Mouse (Mus musculus) midbrain, embryonic 16.5 days (tissue): ENCODE results near the gene Cic. TPM values are rescaled to one million over a fixed set of nuclear protein-coding genes. Genes with fewer than 3 reads are reported as not detected.

Experiments used
- ATAC-seq: fragments of 200-750 bp; cut with Nextera tagmentation; 2 replicates; pipeline ENCODE4 v1.8.0; 2017; ENCODE audit warnings: moderate TSS enrichment
- H3K27ac ChIP-seq: fragments of 300-500 bp; sonication (generic); 2 replicates; pipeline ENCODE4 v1.5.1; 2014; ENCODE audit warnings: mild to moderate bottlenecking, low read length, mixed read lengths
- H3K27me3 ChIP-seq: fragments of 300-500 bp; sonication (generic); 2 replicates; pipeline ENCODE4 v1.6.1; 2014; ENCODE audit warnings: low read depth, low read length, mixed read lengths; ENCODE audit not compliant: control insufficient read depth, insufficient read depth
- H3K36me3 ChIP-seq: fragments of 300-500 bp; sonication (generic); 2 replicates; pipeline ENCODE4 v1.6.1; 2014; ENCODE audit warnings: mild to moderate bottlenecking, low read length, moderate library complexity, mixed read lengths; ENCODE audit not compliant: control insufficient read depth, insufficient read depth
- H3K4me1 ChIP-seq: fragments of 300-500 bp; sonication (generic); 2 replicates; pipeline ENCODE4 v1.6.1; 2014; ENCODE audit warnings: mild to moderate bottlenecking, low read length, mixed read lengths; ENCODE audit not compliant: control insufficient read depth, insufficient read depth
- H3K4me2 ChIP-seq: fragments of 300-500 bp; sonication (generic); 2 replicates; pipeline ENCODE4 v1.6.1; 2014; ENCODE audit warnings: mild to moderate bottlenecking, low read length, mixed read lengths
- H3K4me3 ChIP-seq: fragments of 300-500 bp; sonication (generic); 2 replicates; pipeline ENCODE4 v1.5.1; 2014; ENCODE audit warnings: low read depth, mild to moderate bottlenecking, low read length, moderate library complexity, mixed read lengths
- H3K9ac ChIP-seq: fragments of 300-500 bp; sonication (generic); 2 replicates; pipeline ENCODE4 v1.6.1; 2014; ENCODE audit warnings: low read depth, low read length, mixed read lengths
- H3K9me3 ChIP-seq: fragments of 300-500 bp; sonication (generic); replicated peaks from 2 replicates; pipeline ENCODE4 v1.6.1; 2014; ENCODE audit warnings: mild to moderate bottlenecking, low read length, mixed read lengths; ENCODE audit not compliant: control insufficient read depth, poor library complexity, severe bottlenecking
- WGBS: fragments of 180-500 bp; shearing (Covaris S2); extraction: QIAGEN DNeasy Blood & Tissue Kit; methylation state at CpG from one replicate; pipeline ENCODE4 v1.1.7; 2014; 5-methylcytosine and 5-hydroxymethylcytosine counted together
- polyA plus RNA-seq: library from polyadenylated mRNA; unstranded; fragments of >200 nt; fragmentation: Nextera tagmentation; extraction: Ambion mirVana; gene quantifications from 2 replicates; pipeline ENCODE4 v1.2.1, GENCODE M21; 2015

Cic gene
- polyA plus RNA-seq, 1 experiment from 2014 or later, result 33.8 TPM

GRCm38 (mm10) chr7:25227523-25228300 lies 39.8 kb upstream of the Cic start:
- H3K9me3 ChIP-seq, result no peaks in the 10 kb centered on the region
- H3K4me3 ChIP-seq, result no peak overlapping the region
- no peak for ATAC-seq
- WGBS, result 100% methylated on average over 1 of the region's 1 CpGs
- peaks cover 49% of the 10 kb centered on the region for H3K36me3 ChIP-seq
- H3K9ac ChIP-seq, result no peak overlapping the region
- no peak overlapping the region for H3K27ac ChIP-seq
- no peaks in the 10 kb centered on the region for H3K27me3 ChIP-seq
- H3K4me2 ChIP-seq, result no peak overlapping the region
- no peaks in the 10 kb centered on the region for H3K4me1 ChIP-seq

GRCm38 (mm10) chr7:25230690-25231285 lies 36.7 kb upstream of the Cic start:
- ATAC-seq, result no peak
- H3K36me3 ChIP-seq, result peaks cover 47% of the 10 kb centered on the region
- no peak overlapping the region for H3K4me3 ChIP-seq
- H3K27me3 ChIP-seq, result no peaks in the 10 kb centered on the region
- H3K4me2 ChIP-seq, result no peak overlapping the region
- 85% methylated on average over 9 of the region's 9 CpGs for WGBS
- H3K9me3 ChIP-seq, result no peaks in the 10 kb centered on the region
- H3K9ac ChIP-seq, result no peak overlapping the region
- H3K4me1 ChIP-seq, result peaks cover 8% of the 10 kb centered on the region
- H3K27ac ChIP-seq, result no peak overlapping the region

GRCm38 (mm10) chr7:25232101-25232648 lies 35.3 kb upstream of the Cic start:
- peaks cover 19% of the 10 kb centered on the region for H3K4me1 ChIP-seq
- 63% methylated on average over 5 of the region's 5 CpGs for WGBS
- no peak overlapping the region for H3K4me3 ChIP-seq
- H3K9me3 ChIP-seq, result no peaks in the 10 kb centered on the region
- no peak for ATAC-seq
- H3K36me3 ChIP-seq, result peaks cover 37% of the 10 kb centered on the region
- no peak overlapping the region for H3K4me2 ChIP-seq
- no peak overlapping the region for H3K27ac ChIP-seq
- no peak overlapping the region for H3K9ac ChIP-seq
- H3K27me3 ChIP-seq, result no peaks in the 10 kb centered on the region

- Histone ChIP-seq H3K4me1 (peaks cover 19% of the 10 kb centered on the region), H3K27ac (no peak overlapping the region), H3K9me3 (no peaks in the 10 kb centered on the region), H3K4me2 (no peak overlapping the region), H3K27me3 (no peaks in the 10 kb centered on the region), H3K9ac (no peak overlapping the region), H3K36me3 (peaks cover 32% of the 10 kb centered on the region), H3K4me3 (no peak overlapping the region)
- no peak for ATAC-seq
- 85% methylated on average over 2 of the region's 2 CpGs for WGBS
Measured at GRCm38 (mm10) chr7:25233061-25233460, 34.4 kb upstream of the Cic start.

- Histone ChIP-seq H3K4me3 (no peak overlapping the region), H3K9ac (no peak overlapping the region), H3K27ac (no peak overlapping the region), H3K27me3 (no peaks in the 10 kb centered on the region), H3K4me2 (no peak overlapping the region), H3K36me3 (peaks cover 16% of the 10 kb centered on the region), H3K4me1 (peaks cover 22% of the 10 kb centered on the region), H3K9me3 (no peaks in the 10 kb centered on the region)
- no peak for ATAC-seq
- WGBS, result 86% methylated on average over 5 of the region's 5 CpGs
Measured at GRCm38 (mm10) chr7:25235526-25235925, 32.0 kb upstream of the Cic start.

GRCm38 (mm10) chr7:25237249-25238014 lies 30.1 kb upstream of the Cic start, which contains the start of gene Gsk3a:
TSS of gene Gsk3a (minus strand) at chr7:25237851.
- Histone ChIP-seq H3K4me3 (peak within 1 kb of the TSS; percentile 87), H3K4me1 (peaks cover 22% of the 10 kb centered on the region), H3K27me3 (no peaks in the 10 kb centered on the region), H3K27ac (peak within 1 kb of the TSS; percentile 74), H3K9me3 (no peaks in the 10 kb centered on the region), H3K9ac (peak within 1 kb of the TSS; percentile 99), H3K36me3 (peaks cover 9% of the 10 kb centered on the region; the same call in 1 of the 2 replicates), H3K4me2 (peak within 1 kb of the TSS; percentile 52)
- ATAC-seq, result peak; percentile 91
- under 1% methylated on average over 56 of the region's 76 CpGs for WGBS

GRCm38 (mm10) chr7:25238015-25238706 lies 29.3 kb upstream of the Cic start:
- Histone ChIP-seq H3K4me2 (peak overlapping the region; percentile 52), H3K9ac (peak overlapping the region; percentile 99), H3K27ac (peak overlapping the region; percentile 74), H3K9me3 (no peaks in the 10 kb centered on the region), H3K4me1 (peaks cover 22% of the 10 kb centered on the region), H3K36me3 (peaks cover 5% of the 10 kb centered on the region; the same call in 1 of the 2 replicates), H3K27me3 (no peaks in the 10 kb centered on the region), H3K4me3 (peak overlapping the region; percentile 87)
- WGBS, result under 1% methylated on average over 23 of the region's 23 CpGs
- ATAC-seq, result peak; percentile 92

- no peaks in the 10 kb centered on the region for H3K36me3 ChIP-seq
- H3K4me1 ChIP-seq, result peaks cover 22% of the 10 kb centered on the region
- peak; percentile 61 for ATAC-seq
- H3K4me3 ChIP-seq, result peak overlapping the region; percentile 87
- peak overlapping the region; percentile 52 for H3K4me2 ChIP-seq
- no peak overlapping the region; the same call in 1 of the 2 replicates for H3K9ac ChIP-seq
- no peaks in the 10 kb centered on the region for H3K27me3 ChIP-seq
- H3K27ac ChIP-seq, result peak overlapping the region; percentile 74
- no peaks in the 10 kb centered on the region for H3K9me3 ChIP-seq
- 4% methylated on average over 30 of the region's 30 CpGs for WGBS
Measured at GRCm38 (mm10) chr7:25238829-25239623, 28.5 kb upstream of the Cic start.
